Mouse (Mus musculus) lung, adult 10 weeks (tissue): Measurements from ENCODE around the gene Scyl1. TPM values are rescaled to one million over a fixed set of nuclear protein-coding genes. Genes with fewer than 3 reads are reported as not detected.

ENCODE experiments used
- polyA plus RNA-seq: library from polyadenylated mRNA; stranded (reverse); fragments of 350-450 nt; fragmentation: Illumina TruSeq; extraction: RNeasy Lipid Tissue Mini Kit (QIAGEN cat#74804); gene quantifications from one replicate; pipeline ENCODE4 v1.2.3, GENCODE M21; 2014; ENCODE audit warnings: low read depth, low replicate concordance; ENCODE audit not compliant: insufficient read depth

Scyl1 gene
- polyA plus RNA-seq, result 45.0 TPM

GRCm38 (mm10) chr19:5770925-5771860 is at the start of gene Scyl1:
Gene Scyl1, minus strand, starts transcription at chr19:5771419.

DNA sequence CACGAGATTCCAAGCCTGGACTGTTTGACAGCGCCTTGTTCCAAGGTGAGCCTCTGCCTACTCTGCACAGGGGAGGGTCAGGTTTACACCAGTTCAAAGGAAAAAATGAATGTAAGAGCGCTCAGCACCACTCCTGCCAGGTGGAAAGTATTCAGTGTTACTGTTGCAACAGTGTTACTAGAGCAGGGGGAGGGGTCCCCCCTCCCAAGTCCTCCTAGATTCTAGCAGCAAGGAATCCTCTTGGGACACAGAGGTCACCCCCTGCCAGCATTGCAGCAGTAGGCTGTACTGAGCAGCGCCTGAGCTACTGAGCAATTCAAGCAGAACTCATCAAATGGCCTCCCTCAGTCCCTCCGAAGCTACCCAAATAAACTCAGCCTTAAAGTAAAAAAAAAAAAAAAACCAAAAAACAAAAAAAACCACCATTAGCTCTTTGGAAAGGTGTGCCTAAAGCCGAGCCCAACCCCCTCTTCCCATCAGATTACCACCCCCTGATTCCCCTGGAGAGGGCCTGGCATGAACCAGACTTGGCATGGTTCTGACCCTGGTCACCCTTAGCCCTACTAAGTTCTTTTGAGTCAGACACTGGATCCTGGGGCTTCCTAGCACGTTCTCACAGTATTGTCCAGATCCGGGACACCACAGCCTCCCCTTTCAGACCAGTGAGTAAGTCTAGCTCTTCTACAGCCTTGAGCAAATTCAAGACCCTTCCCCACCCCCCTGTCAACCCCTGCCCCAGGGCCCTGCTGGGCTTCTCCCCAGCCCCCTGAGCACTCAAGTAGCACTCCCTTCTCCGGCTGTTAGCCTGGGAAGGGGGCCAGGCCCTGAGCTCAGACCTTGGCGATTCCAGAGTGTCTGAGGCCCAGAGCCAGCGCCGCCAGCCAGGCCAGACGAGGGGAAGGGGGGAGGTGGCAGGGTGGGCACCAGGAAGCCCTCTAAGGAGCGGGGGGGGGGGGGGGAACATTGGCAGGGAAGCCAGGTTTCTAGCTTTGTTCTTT is 30.6 kb downstream of the Scyl1 start, which contains the start of gene Ltbp3:
Gene Ltbp3, plus strand, starts transcription at position 585 of the 998 bp plus-strand sequence.

GRCm38 (mm10) chr19:5729444-5729815 is 41.8 kb downstream of the Scyl1 start, which contains the start of gene Fam89b:
Gene Fam89b, minus strand, starts transcription at chr19:5729653.

DNA sequence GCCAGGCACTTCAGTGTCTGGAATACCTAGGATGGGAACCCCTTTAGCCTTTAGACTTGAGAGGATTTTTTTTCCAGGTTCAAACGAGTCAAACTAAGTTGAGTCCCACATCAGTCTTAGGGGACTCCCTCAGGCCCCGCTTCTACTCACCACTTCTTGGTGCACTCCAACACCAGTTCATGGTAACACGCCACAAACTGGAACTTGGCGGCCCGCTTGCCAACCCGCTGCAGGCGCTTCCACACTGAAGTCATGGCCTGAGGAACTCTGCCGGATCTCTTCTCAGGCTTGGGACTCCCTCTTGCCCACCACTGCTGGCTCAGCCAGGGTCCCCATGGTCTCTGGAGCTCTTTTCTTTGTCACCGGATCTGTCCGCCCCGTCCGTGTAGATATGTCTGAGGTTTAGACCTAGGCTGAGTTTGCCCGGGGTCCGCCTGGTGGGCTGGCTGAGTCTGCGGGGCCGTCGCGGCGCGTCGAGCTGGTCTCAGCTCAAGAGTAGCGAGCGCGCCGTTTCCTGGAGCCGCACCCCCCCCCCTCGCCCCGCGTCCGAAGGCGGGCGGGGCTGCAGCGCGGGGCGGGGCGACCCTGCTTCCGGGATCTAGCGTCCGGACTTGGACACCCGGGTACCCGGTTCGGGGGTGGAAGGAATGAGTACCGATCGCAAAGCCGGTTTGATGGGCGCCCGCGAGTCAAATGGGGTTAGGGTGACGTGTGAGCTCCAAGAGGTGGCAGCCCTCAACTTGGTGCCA is 45.3 kb downstream of the Scyl1 start, which contains the start of gene Ehbp1l1:
Gene Ehbp1l1, minus strand, starts transcription at position 551 of the 749 bp plus-strand sequence.

Other genes starting within 250 kb of the Scyl1 start
- 0.69 TPM for gene Ovol1, start 210.8 kb downstream of the Scyl1 start, polyA plus RNA-seq
- gene Ap5b1, start 203.4 kb downstream of the Scyl1 start, polyA plus RNA-seq, result 3.3 TPM
- gene Rnaseh2c, start 169.5 kb downstream of the Scyl1 start, polyA plus RNA-seq, result 45.6 TPM
- 39.0 TPM for gene Kat5, start 161.2 kb downstream of the Scyl1 start, polyA plus RNA-seq
- 49.7 TPM for gene Rela, start 133.9 kb downstream of the Scyl1 start, polyA plus RNA-seq
- 35.8 TPM for gene Sipa1, start 107.7 kb downstream of the Scyl1 start, polyA plus RNA-seq
- 39.2 TPM for gene Map3k11, start 82.7 kb downstream of the Scyl1 start, polyA plus RNA-seq
- 19.6 TPM for gene Pcnx3, start 82.5 kb downstream of the Scyl1 start, polyA plus RNA-seq
- 0.92 TPM for gene Kcnk7, start 67.1 kb downstream of the Scyl1 start, polyA plus RNA-seq
- 25.1 TPM for gene Ehbp1l1, start 45.1 kb downstream of the Scyl1 start, polyA plus RNA-seq
- 59.0 TPM for gene Fam89b, start 41.8 kb downstream of the Scyl1 start, polyA plus RNA-seq
- 48.4 TPM for gene Ltbp3, start 30.5 kb downstream of the Scyl1 start, polyA plus RNA-seq
- gene Frmd8, start 103.9 kb upstream of the Scyl1 start, polyA plus RNA-seq, result 15.0 TPM
- 10.0 TPM for gene Slc25a45, start 106.4 kb upstream of the Scyl1 start, polyA plus RNA-seq
- gene Tigd3, start 122.7 kb upstream of the Scyl1 start, polyA plus RNA-seq, result 0.60 TPM
- 39.4 TPM for gene Dpf2, start 141.6 kb upstream of the Scyl1 start, polyA plus RNA-seq
- 15.7 TPM for gene Cdc42ep2, start 153.4 kb upstream of the Scyl1 start, polyA plus RNA-seq
- 10.7 TPM for gene Pola2, start 192.8 kb upstream of the Scyl1 start, polyA plus RNA-seq
- not detected for gene Slc22a20, start 214.7 kb upstream of the Scyl1 start, polyA plus RNA-seq
- gene Capn1, start 244.5 kb upstream of the Scyl1 start, polyA plus RNA-seq, result 30.1 TPM